Mouse (Mus musculus): ENCODE results near the gene Gm17571. TPM values are rescaled to one million over a fixed set of nuclear protein-coding genes. Genes with fewer than 3 reads are reported as not detected.

The Gm17571 gene
- polyA plus RNA-seq (2012; rRNA removed; ENCODE audit: low replicate concordance): not detected in 2 replicates

GRCm38 (mm10) chr9:13446703-13447285 is at the start of gene Gm17571:
Gene Gm17571 (minus strand): TSS chr9:13446753.

Other genes with a start within 250 kb of the Gm17571 start
- gene Jrkl, start 200.9 kb downstream of the Gm17571 start, polyA plus RNA-seq (2012; rRNA removed; ENCODE audit: low replicate concordance): 0.19 and 0.83 TPM in 2 replicates
- gene Ccdc82, start 199.8 kb downstream of the Gm17571 start, polyA plus RNA-seq (2012; rRNA removed; ENCODE audit: low replicate concordance): 5.6 and 12.6 TPM in 2 replicates
- 11.7 and 12.6 TPM in 2 replicates for gene Maml2, start 148.8 kb downstream of the Gm17571 start, polyA plus RNA-seq (2012; rRNA removed; ENCODE audit: low replicate concordance)

All from mammary gland, adult 2 months (tissue).